Mouse (Mus musculus) heart, postnatal 0 days (tissue): Measurements from ENCODE around the gene C1qtnf4. TPM values are rescaled to one million over a fixed set of nuclear protein-coding genes. Genes with fewer than 3 reads are reported as not detected.
A peak's percentile ranks its signal among the peaks of the same experiment; 100 is the strongest.
"Not testable (repeated sequence)": the region's sequence is repeated elsewhere in the genome, so short reads cannot be mapped to it uniquely, and the experiment has no call there.

Source experiments
- ATAC-seq: fragments of 200-750 bp; cut with Nextera tagmentation; 2 replicates; pipeline ENCODE4 v1.8.0; 2017; ENCODE audit warnings: low read depth, moderate number of reproducible peaks, moderate library complexity; ENCODE audit not compliant: insufficient read depth
- DNase-seq: peaks from one replicate; pipeline ENCODE4 v3.0.0-alpha.2; 2016; ENCODE audit warnings: low spot score
- H3K27ac ChIP-seq: fragments of 300-500 bp; sonication (generic); 2 replicates; pipeline ENCODE4 v1.5.1; 2014; ENCODE audit warnings: low read depth, mild to moderate bottlenecking
- H3K27me3 ChIP-seq: fragments of 300-500 bp; sonication (generic); 2 replicates; pipeline ENCODE4 v1.6.1; 2014; ENCODE audit warnings: low read length, mixed read lengths; ENCODE audit not compliant: control insufficient read depth, insufficient read depth
- H3K36me3 ChIP-seq: fragments of 300-500 bp; sonication (generic); replicated peaks from 2 replicates; pipeline ENCODE4 v1.6.1; 2014; ENCODE audit warnings: low read length, mixed read lengths; ENCODE audit not compliant: control insufficient read depth, insufficient read depth
- H3K4me1 ChIP-seq: fragments of 300-500 bp; sonication (generic); 2 replicates; pipeline ENCODE4 v1.6.1; 2014; ENCODE audit warnings: antibody characterized with exemption; ENCODE audit not compliant: control insufficient read depth, insufficient read depth
- H3K4me2 ChIP-seq: fragments of 300-500 bp; sonication (generic); 2 replicates; pipeline ENCODE4 v1.6.1; 2014; ENCODE audit warnings: low read depth, mild to moderate bottlenecking, low read length, moderate library complexity
- H3K4me3 ChIP-seq: fragments of 300-500 bp; sonication (generic); 2 replicates; pipeline ENCODE4 v1.5.1; 2014; ENCODE audit warnings: low read depth, low read length
- H3K9ac ChIP-seq: fragments of 300-500 bp; sonication (generic); replicated peaks from 2 replicates; pipeline ENCODE4 v1.6.1; 2014; ENCODE audit warnings: low read depth, low read length, mixed read lengths
- H3K9me3 ChIP-seq: fragments of 300-500 bp; sonication (generic); replicated peaks from 2 replicates; pipeline ENCODE4 v1.6.1; 2016; ENCODE audit warnings: low read length; ENCODE audit not compliant: control insufficient read depth
- CTCF ChIP-seq: IDR thresholded peaks from 2 replicates; pipeline ENCODE4 v1.5.1; 2016; ENCODE audit warnings: antibody characterized with exemption, control low read depth, low read depth
- EP300 ChIP-seq: IDR thresholded peaks from 2 replicates; pipeline ENCODE4 v1.6.1; 2016; ENCODE audit warnings: antibody characterized with exemption, low read depth
- WGBS: fragments of 180-500 bp; shearing (Covaris S2); extraction: QIAGEN DNeasy Blood & Tissue Kit; methylation state at CpG from one replicate; pipeline ENCODE4 v1.1.7; 2014; 5-methylcytosine and 5-hydroxymethylcytosine counted together
- polyA plus RNA-seq: library from polyadenylated mRNA; unstranded; fragments of >200 nt; fragmentation: Nextera tagmentation; extraction: Ambion mirVana; gene quantifications from 2 replicates; pipeline ENCODE4 v1.2.1, GENCODE M21; 2015
- total RNA-seq: library from RNA; depleted of rRNA; stranded (reverse); fragments of >200 nt; gene quantifications from 2 replicates; pipeline ENCODE4 v1.2.3, GENCODE M21; 2014; ENCODE audit warnings: low replicate concordance

C1qtnf4 gene
- total and polyA plus RNA-seq, 2 experiments from 2014 or later = 15.5 to 23.7 TPM

- peaks cover 16% of the 10 kb centered on the region for H3K4me1 ChIP-seq
- no peaks in the 10 kb centered on the region for H3K36me3 ChIP-seq
- DNase-seq (no peak), ATAC-seq (no peak)
- H3K9me3 ChIP-seq = no peaks in the 10 kb centered on the region
- TF ChIP-seq EP300 (no peak), CTCF (no peak)
- no peak overlapping the region for H3K4me3 ChIP-seq
- peaks cover 24% of the 10 kb centered on the region; the same call in 1 of the 2 replicates for H3K27me3 ChIP-seq
- WGBS = 79% methylated on average over 2 of the region's 2 CpGs
- H3K4me2 ChIP-seq = no peak overlapping the region
- no peak overlapping the region for H3K27ac ChIP-seq
- no peak overlapping the region for H3K9ac ChIP-seq
Measured at GRCm38 (mm10) chr2:90881824-90882223, 3.8 kb upstream of the C1qtnf4 start.

GRCm38 (mm10) chr2:90886436-90886835 lies 776 bp downstream of the C1qtnf4 start:
- TF ChIP-seq CTCF (no peak), EP300 (no peak)
- H3K4me3 ChIP-seq = peak overlapping the region; percentile 45
- H3K27me3 ChIP-seq = peaks cover 42% of the 10 kb centered on the region
- ATAC-seq (no peak), DNase-seq (no peak)
- no peaks in the 10 kb centered on the region for H3K36me3 ChIP-seq
- peak overlapping the region; percentile 76 for H3K4me2 ChIP-seq
- H3K4me1 ChIP-seq = peaks cover 22% of the 10 kb centered on the region
- H3K9me3 ChIP-seq = no peaks in the 10 kb centered on the region
- no peak overlapping the region for H3K9ac ChIP-seq
- WGBS = 58% methylated on average over 6 of the region's 6 CpGs
- no peak overlapping the region for H3K27ac ChIP-seq

- no peak for ATAC-seq
- H3K27ac ChIP-seq = no peak overlapping the region
- no peak for TF ChIP-seq CTCF
- H3K4me1 ChIP-seq = peaks cover 22% of the 10 kb centered on the region
- no peaks in the 10 kb centered on the region for H3K9me3 ChIP-seq
- no peaks in the 10 kb centered on the region for H3K36me3 ChIP-seq
- no peak overlapping the region for H3K4me2 ChIP-seq
- H3K27me3 ChIP-seq = peaks cover 42% of the 10 kb centered on the region
- no peak for DNase-seq
- WGBS = 41% methylated on average over 5 of the region's 5 CpGs
- H3K4me3 ChIP-seq = no peak overlapping the region
- no peak overlapping the region for H3K9ac ChIP-seq
Measured at GRCm38 (mm10) chr2:90887627-90888026, 2.0 kb downstream of the C1qtnf4 start.

- peak overlapping the region; percentile 75 for H3K4me2 ChIP-seq
- peak overlapping the region; percentile 56 for H3K9ac ChIP-seq
- no peaks in the 10 kb centered on the region for H3K9me3 ChIP-seq
- peak; percentile 81 for ATAC-seq
- no peak; the same call in 1 of the 2 replicates for TF ChIP-seq CTCF
- TF ChIP-seq EP300 = no peak
- H3K36me3 ChIP-seq = peaks cover 2% of the 10 kb centered on the region; the same call in 1 of the 2 replicates
- DNase-seq = peak; percentile 41
- H3K27me3 ChIP-seq = peaks cover 38% of the 10 kb centered on the region
- 4% methylated on average over 100 of the region's 133 CpGs for WGBS
- H3K27ac ChIP-seq = no peak overlapping the region
- H3K4me1 ChIP-seq = peaks cover 22% of the 10 kb centered on the region
- peak overlapping the region; percentile 49 for H3K4me3 ChIP-seq
Measured at GRCm38 (mm10) chr2:90889550-90890548, 4.2 kb downstream of the C1qtnf4 start.

GRCm38 (mm10) chr2:90893673-90894298 lies 8.1 kb downstream of the C1qtnf4 start:
- ATAC-seq = no peak
- DNase-seq = no peak
- no peak overlapping the region for H3K27ac ChIP-seq
- peaks cover 7% of the 10 kb centered on the region for H3K4me1 ChIP-seq
- H3K27me3 ChIP-seq = peaks cover 6% of the 10 kb centered on the region
- no peaks in the 10 kb centered on the region for H3K9me3 ChIP-seq
- H3K4me2 ChIP-seq = no peak overlapping the region
- H3K9ac ChIP-seq = no peak overlapping the region
- no peak overlapping the region for H3K4me3 ChIP-seq
- TF ChIP-seq CTCF (no peak), EP300 (no peak)
- peaks cover 40% of the 10 kb centered on the region for H3K36me3 ChIP-seq
- WGBS = 61% methylated on average over 6 of the region's 6 CpGs

GRCm38 (mm10) chr2:90894299-90894677 lies 8.6 kb downstream of the C1qtnf4 start:
- WGBS = 73% methylated on average over 3 of the region's 3 CpGs
- not testable (repeated sequence) for H3K4me1 ChIP-seq, H3K4me2 ChIP-seq, H3K27me3 ChIP-seq, H3K27ac ChIP-seq, H3K4me3 ChIP-seq, H3K9me3 ChIP-seq, DNase-seq, ATAC-seq, H3K9ac ChIP-seq
- peaks cover 45% of the 10 kb centered on the region for H3K36me3 ChIP-seq
